Mouse (Mus musculus) urinary bladder, postnatal 4 days (tissue): ENCODE measurements around the gene Zap70.

ENCODE experiments used
- DNase-seq, 2 experiments: peaks; one replicate each; pipeline ENCODE4 v3.0.0; 2021 to 2022; ENCODE audit warnings: low spot score in 2 of 2

The Zap70 gene

GRCm38 (mm10) chr1:36830913-36831866 lies 69.6 kb downstream of the Zap70 start:
- DNase-seq, result no peak
